Mouse (Mus musculus): ENCODE data around the gene Adamtsl5. TPM values are rescaled to one million over a fixed set of nuclear protein-coding genes. Genes with fewer than 3 reads are reported as not detected.
A peak's percentile ranks its signal among the peaks of the same experiment; 100 is the strongest.

Adamtsl5 gene
- polyA plus RNA-seq, 2 experiments, result 6.7 to 16.5 TPM

- TF ChIP-seq POLR2A (IDR thresholded peaks at IDR 0.05; ENCODE audit: borderline replicate concordance, extremely low read depth, insufficient read depth, insufficient read length), result no peak
- no peaks in the 10 kb centered on the region for H3K9me3 ChIP-seq (ENCODE audit: control insufficient read depth, low read length)
- peak overlapping the region; percentile 60 for H3K4me3 ChIP-seq (replicated peaks; ENCODE audit: low read length)
- DNase-seq (ENCODE audit: low spot score) (no peak), ATAC-seq (ENCODE audit: low FRiP score, low read depth) (peak; percentile 48)
- peaks cover 10% of the 10 kb centered on the region; the same call in 1 of the 2 replicates for H3K4me1 ChIP-seq (ENCODE audit: control insufficient read depth, insufficient read depth, low read length)
- no peaks in the 10 kb centered on the region for H3K27me3 ChIP-seq (ENCODE audit: control insufficient read depth, insufficient read depth, low read length)
- H3K27ac ChIP-seq (replicated peaks; ENCODE audit: low read depth, low read length), result no peak overlapping the region
- WGBS, result 1% methylated on average over 36 of the region's 46 CpGs
- peak overlapping the region; percentile 64 for H3K9ac ChIP-seq (ENCODE audit: low read depth, low read length, severe bottlenecking)
- H3K36me3 ChIP-seq (ENCODE audit: control insufficient read depth, insufficient read depth, low read length), result peaks cover 6% of the 10 kb centered on the region; the same call in 1 of the 2 replicates
- H3K4me2 ChIP-seq (replicated peaks; ENCODE audit: low read depth, low read length, severe bottlenecking), result peak overlapping the region; percentile 99
These were observed 24.7 kb downstream of the Adamtsl5 start for GRCm38 (mm10) chr10:80323261-80324119.

GRCm38 (mm10) chr10:80322811-80323211 is 25.4 kb downstream of the Adamtsl5 start:
- H3K27me3 ChIP-seq (ENCODE audit: control insufficient read depth, insufficient read depth, low read length), result no peaks in the 10 kb centered on the region
- DNase-seq (ENCODE audit: low spot score) (no peak), ATAC-seq (ENCODE audit: low FRiP score, low read depth) (no peak)
- H3K9ac ChIP-seq (ENCODE audit: low read depth, low read length, severe bottlenecking), result peak overlapping the region; percentile 64
- H3K4me1 ChIP-seq (ENCODE audit: control insufficient read depth, insufficient read depth, low read length), result peaks cover 10% of the 10 kb centered on the region; the same call in 1 of the 2 replicates
- H3K36me3 ChIP-seq (ENCODE audit: control insufficient read depth, insufficient read depth, low read length), result peaks cover 13% of the 10 kb centered on the region; the same call in 1 of the 2 replicates
- H3K4me2 ChIP-seq (replicated peaks; ENCODE audit: low read depth, low read length, severe bottlenecking), result peak overlapping the region; percentile 99
- H3K9me3 ChIP-seq (ENCODE audit: control insufficient read depth, low read length), result no peaks in the 10 kb centered on the region
- no peak overlapping the region for H3K27ac ChIP-seq (replicated peaks; ENCODE audit: low read depth, low read length)
- no peak for TF ChIP-seq POLR2A (IDR thresholded peaks at IDR 0.05; ENCODE audit: borderline replicate concordance, extremely low read depth, insufficient read depth, insufficient read length)
- 3% methylated on average over 28 of the region's 28 CpGs for WGBS
- peak overlapping the region; percentile 60 for H3K4me3 ChIP-seq (replicated peaks; ENCODE audit: low read length)

GRCm38 (mm10) chr10:80321670-80322581 is 26.3 kb downstream of the Adamtsl5 start:
- peak overlapping the region; percentile 64; the same call in 1 of the 2 replicates for H3K9ac ChIP-seq (ENCODE audit: low read depth, low read length, severe bottlenecking)
- TF ChIP-seq POLR2A (IDR thresholded peaks at IDR 0.05; ENCODE audit: borderline replicate concordance, extremely low read depth, insufficient read depth, insufficient read length), result no peak
- H3K4me2 ChIP-seq (replicated peaks; ENCODE audit: low read depth, low read length, severe bottlenecking), result peak overlapping the region; percentile 99
- H3K4me1 ChIP-seq (ENCODE audit: control insufficient read depth, insufficient read depth, low read length), result peaks cover 10% of the 10 kb centered on the region; the same call in 1 of the 2 replicates
- peak overlapping the region; percentile 60; the same call in 1 of the 2 replicates for H3K4me3 ChIP-seq (replicated peaks; ENCODE audit: low read length)
- H3K27me3 ChIP-seq (ENCODE audit: control insufficient read depth, insufficient read depth, low read length), result peaks cover 6% of the 10 kb centered on the region; the same call in 1 of the 2 replicates
- 93% methylated on average over 21 of the region's 21 CpGs for WGBS
- H3K36me3 ChIP-seq (ENCODE audit: control insufficient read depth, insufficient read depth, low read length), result peaks cover 17% of the 10 kb centered on the region; the same call in 1 of the 2 replicates
- no peak for ATAC-seq (ENCODE audit: low FRiP score, low read depth)
- DNase-seq (ENCODE audit: low spot score), result no peak
- no peaks in the 10 kb centered on the region for H3K9me3 ChIP-seq (ENCODE audit: control insufficient read depth, low read length)
- no peak overlapping the region for H3K27ac ChIP-seq (replicated peaks; ENCODE audit: low read depth, low read length)

GRCm38 (mm10) chr10:80321014-80321669 is 27.1 kb downstream of the Adamtsl5 start:
- no peak overlapping the region for H3K4me3 ChIP-seq (replicated peaks; ENCODE audit: low read length)
- no peak overlapping the region for H3K27ac ChIP-seq (replicated peaks; ENCODE audit: low read depth, low read length)
- peaks cover 10% of the 10 kb centered on the region; the same call in 1 of the 2 replicates for H3K4me1 ChIP-seq (ENCODE audit: control insufficient read depth, insufficient read depth, low read length)
- peaks cover 17% of the 10 kb centered on the region; the same call in 1 of the 2 replicates for H3K36me3 ChIP-seq (ENCODE audit: control insufficient read depth, insufficient read depth, low read length)
- no peak for TF ChIP-seq POLR2A (IDR thresholded peaks at IDR 0.05; ENCODE audit: borderline replicate concordance, extremely low read depth, insufficient read depth, insufficient read length)
- no peak for ATAC-seq (ENCODE audit: low FRiP score, low read depth)
- H3K27me3 ChIP-seq (ENCODE audit: control insufficient read depth, insufficient read depth, low read length), result peaks cover 9% of the 10 kb centered on the region; the same call in 1 of the 2 replicates
- H3K9me3 ChIP-seq (ENCODE audit: control insufficient read depth, low read length), result no peaks in the 10 kb centered on the region
- DNase-seq (ENCODE audit: low spot score), result no peak
- WGBS, result 79% methylated on average over 6 of the region's 6 CpGs
- no peak overlapping the region for H3K9ac ChIP-seq (ENCODE audit: low read depth, low read length, severe bottlenecking)
- no peak overlapping the region for H3K4me2 ChIP-seq (replicated peaks; ENCODE audit: low read depth, low read length, severe bottlenecking)

All from limb, embryonic 14.5 days (tissue).